20 mouse cellular contexts compared by ENCODE assay signal in genomic region chr8:82346485-82346884, GRCm38 (mm10). TPM values are rescaled to one million over a fixed set of nuclear protein-coding genes. Genes with fewer than 3 reads are reported as not detected.
A peak's percentile ranks its signal among the peaks of the same experiment; 100 is the strongest.
DNase-seq lines count a peak whose midpoint lies in the region; ATAC-seq and TF ChIP-seq lines count a peak whose summit lies in the region.
"Had no signal": no experiment of that assay in that cellular context is flagged by ENCODE, and none has a peak within 500 bp of the region (broad histone marks: within the 10 kb centered on the region; RNA-seq: fewer than 3 reads in every experiment).

No protein-coding gene starts in this region.

- in situ Hi-C loops in Patski (cut with MboI; ENCODE audit: low pct_unique_long_range_greater_than_20kb): loop anchor here (5.0 kb wide), 1 partner anchor 336 kb away; no protein-coding TSS in a partner anchor

- H3K27me3 ChIP-seq in heart, embryonic 14.5 days (ENCODE audit: control insufficient read depth, insufficient read depth, low read length): no peaks in the 10 kb centered on the region
- no peaks in the 10 kb centered on the region for H3K27me3 ChIP-seq in kidney, postnatal 0 days (ENCODE audit: insufficient read depth, low read length)
- H3K27me3 ChIP-seq in Patski: no peaks in the 10 kb centered on the region
- H3K27me3 ChIP-seq: embryonic facial prominence, embryonic 15.5 days had no signal

- POLR2A ChIA-PET in Patski (lab: Charles Lee): no interaction called here

- H3K4me1 ChIP-seq in heart, embryonic 14.5 days (ENCODE audit: control insufficient read depth in 2 of 2, insufficient read depth in 2 of 2, low read length in 2 of 2): peaks cover 2 to 12% of the 10 kb centered on the region in 2 experiments; a peak in 3 of 4 replicates
- H3K4me1 ChIP-seq in kidney, postnatal 0 days (replicated peaks; ENCODE audit: insufficient read depth, low read length): no peaks in the 10 kb centered on the region
- H3K4me1 ChIP-seq: embryonic facial prominence, embryonic 15.5 days; limb, embryonic 10.5 days had no signal

- H3K9me3 ChIP-seq in heart, embryonic 14.5 days (ENCODE audit: control insufficient read depth, low read length): no peaks in the 10 kb centered on the region
- no peaks in the 10 kb centered on the region for H3K9me3 ChIP-seq in kidney, postnatal 0 days (replicated peaks; ENCODE audit: low read length)
- H3K9me3 ChIP-seq: embryonic facial prominence, embryonic 15.5 days; limb, embryonic 10.5 days had no signal

- ATAC-seq in heart, embryonic 14.5 days (ENCODE audit: insufficient number of reproducible peaks, insufficient read depth, low FRiP score, low read depth): no peak
- no peak for ATAC-seq in kidney, postnatal 0 days (replicated peaks; ENCODE audit: low FRiP score, low read depth)
- peak; percentile 12 for ATAC-seq in Patski
- no peak for ATAC-seq in cerebellum, adult (ENCODE audit: insufficient number of reproducible peaks, low FRiP score, low TSS enrichment)
- ATAC-seq: forebrain, embryonic 16.5 days; hindbrain, postnatal 0 days; intestine, postnatal 0 days had no signal

- no peak overlapping the region for H3K4me3 ChIP-seq in heart, embryonic 14.5 days (ENCODE audit: control insufficient read depth in 1 of 2, insufficient read depth in 1 of 2, low read depth in 1 of 2, low read length in 2 of 2)
- H3K4me3 ChIP-seq in kidney, postnatal 0 days (replicated peaks; ENCODE audit: low read depth, low read length): no peak overlapping the region
- H3K4me3 ChIP-seq: embryonic facial prominence, embryonic 15.5 days; limb, embryonic 10.5 days had no signal

- H3K4me2 ChIP-seq in heart, embryonic 14.5 days (ENCODE audit: low read length): no peak overlapping the region
- no peak overlapping the region for H3K4me2 ChIP-seq in kidney, postnatal 0 days (ENCODE audit: low read length)
- H3K4me2 ChIP-seq: embryonic facial prominence, embryonic 15.5 days; liver, embryonic 11.5 days had no signal

- 0 out of 2 replicates have a peak, but pooled peaks cover 4% of the 10 kb centered on the region for H3K36me3 ChIP-seq in heart, embryonic 14.5 days (ENCODE audit: control insufficient read depth, insufficient read depth, low read length)
- no peaks in the 10 kb centered on the region for H3K36me3 ChIP-seq in kidney, postnatal 0 days (ENCODE audit: insufficient read depth, low read length)
- H3K36me3 ChIP-seq: embryonic facial prominence, embryonic 15.5 days; limb, embryonic 10.5 days had no signal

- CTCF ChIA-PET in Patski (lab: Charles Lee): no interaction called here

- WGBS in heart, embryonic 14.5 days: 71% methylated on average over 3 of the region's 3 CpGs
- 68% methylated on average over 3 of the region's 3 CpGs for WGBS in kidney, postnatal 0 days

- TF ChIP-seq CTCF in kidney, postnatal 0 days (IDR thresholded peaks at IDR 0.05; ENCODE audit: low read depth): no peak
- TF ChIP-seq CTCF in Patski (IDR thresholded peaks at IDR 0.05): no peak

- intact Hi-C loops in heart, postnatal 36 days (cut with DNase I): no loop called here

- H3K9ac ChIP-seq in heart, embryonic 14.5 days (ENCODE audit: low read length): no peak overlapping the region
- no peak overlapping the region for H3K9ac ChIP-seq in kidney, postnatal 0 days (ENCODE audit: low read depth, low read length)
- H3K9ac ChIP-seq: embryonic facial prominence, embryonic 15.5 days had no signal

- H3K27ac ChIP-seq in heart, embryonic 14.5 days (replicated peaks in 1 of 2; ENCODE audit: control insufficient read depth in 1 of 2, insufficient read depth in 1 of 2, low read depth in 2 of 2, low read length in 2 of 2): peak overlapping the region; percentile 37 to 41; a peak in 1 of 4 replicates
- H3K27ac ChIP-seq in kidney, postnatal 0 days: peak overlapping the region; percentile 55; the same call in 1 of the 2 replicates
- H3K27ac ChIP-seq: embryonic facial prominence, embryonic 15.5 days; hindbrain, postnatal 0 days; limb, embryonic 10.5 days had no signal

- DNase-seq in heart, postnatal 36 days: no peak
- no peak for DNase-seq in kidney, postnatal 0 days (ENCODE audit: low spot score)
- DNase-seq in kidney, postnatal 36 days: no peak
- DNase-seq in 3T3-L1 (ENCODE audit: low read depth, low spot score) (peak; percentile 42), Patski (ENCODE audit: low read depth, low spot score) (no peak)
- DNase-seq: adrenal gland, postnatal 14 days; cerebellum, adult 11 months; cerebellum, postnatal 14 days; embryo, embryonic 11 days; gastrocnemius, postnatal 25 days; lung, adult 2 months; right cerebral cortex, postnatal 25 days had no signal

RNA-seq across cellular contexts. Expression of gene Il15, which starts 56.5 kb away (rescaled TPM):
- polyA plus RNA-seq in heart, embryonic 14.5 days (2014; fragmentation: Nextera tagmentation; extraction: Ambion mirVana): 23.0 and 26.8 TPM in 2 replicates
- total RNA-seq in heart, postnatal 36 days (2021): 10 to 100 TPM; 35.8 to 41.1 TPM
- 9.3 and 10.3 TPM in 2 replicates for polyA plus RNA-seq in kidney, postnatal 0 days (2015; fragmentation: Nextera tagmentation; extraction: Ambion mirVana)
- polyA plus RNA-seq in Patski (2021): 3.5 TPM
